Mouse (Mus musculus) kidney, embryonic 14.5 days (tissue): ENCODE measurements at regions not wholly inside any gene's neighbourhood (a gene's known extent, or its start where the extent isn't known, plus 50 kb on each side); places are given as distances from the start of the nearest gene placed in this dataset. TPM values are rescaled to one million over a fixed set of nuclear protein-coding genes. Genes with fewer than 3 reads are reported as not detected.

Source experiments
- ATAC-seq: fragments of 200-750 bp; cut with Nextera tagmentation; 2 replicates; pipeline ENCODE4 v1.8.0; 2017; ENCODE audit warnings: moderate number of reproducible peaks, mild to moderate bottlenecking, moderate TSS enrichment, moderate library complexity; ENCODE audit not compliant: low FRiP score, low TSS enrichment
- H3K27ac ChIP-seq: fragments of 300-500 bp; sonication (generic); 2 replicates; pipeline ENCODE4 v1.5.1; 2014; ENCODE audit warnings: low read depth, mild to moderate bottlenecking, low read length, moderate library complexity, mixed read lengths
- H3K27me3 ChIP-seq: fragments of 300-500 bp; sonication (generic); 2 replicates; pipeline ENCODE4 v1.6.1; 2014; ENCODE audit warnings: mild to moderate bottlenecking, low read length; ENCODE audit not compliant: control insufficient read depth, insufficient read depth
- H3K36me3 ChIP-seq: fragments of 300-500 bp; sonication (generic); 2 replicates; pipeline ENCODE4 v1.6.1; 2014; ENCODE audit warnings: low read length, mixed read lengths; ENCODE audit not compliant: control insufficient read depth, insufficient read depth
- H3K4me1 ChIP-seq: fragments of 300-500 bp; sonication (generic); 2 replicates; pipeline ENCODE4 v1.6.1; 2014; ENCODE audit warnings: low read length, mixed read lengths; ENCODE audit not compliant: control insufficient read depth, insufficient read depth
- H3K4me2 ChIP-seq: fragments of 300-500 bp; sonication (generic); replicated peaks from 2 replicates; pipeline ENCODE4 v1.6.1; 2014; ENCODE audit warnings: low read depth, mild to moderate bottlenecking, low read length
- H3K4me3 ChIP-seq: fragments of 300-500 bp; sonication (generic); 2 replicates; pipeline ENCODE4 v1.5.1; 2014; ENCODE audit warnings: mild to moderate bottlenecking, low read length
- H3K9ac ChIP-seq: fragments of 300-500 bp; sonication (generic); 2 replicates; pipeline ENCODE4 v1.6.1; 2014; ENCODE audit warnings: low read depth, mild to moderate bottlenecking, low read length, moderate library complexity
- H3K9me3 ChIP-seq: fragments of 300-500 bp; sonication (generic); 2 replicates; pipeline ENCODE4 v1.6.1; 2016; ENCODE audit warnings: low read length; ENCODE audit not compliant: control insufficient read depth
- WGBS: fragments of 180-500 bp; shearing (Covaris S2); extraction: QIAGEN DNeasy Blood & Tissue Kit; methylation state at CpG from one replicate; pipeline ENCODE4 v1.1.7; 2014; 5-methylcytosine and 5-hydroxymethylcytosine counted together
- microRNA-seq: library from miRNA; unstranded; fragments of <30 nt; microRNA quantifications from one replicate; pipeline ENCODE4, GENCODE M21; 2016

DNA sequence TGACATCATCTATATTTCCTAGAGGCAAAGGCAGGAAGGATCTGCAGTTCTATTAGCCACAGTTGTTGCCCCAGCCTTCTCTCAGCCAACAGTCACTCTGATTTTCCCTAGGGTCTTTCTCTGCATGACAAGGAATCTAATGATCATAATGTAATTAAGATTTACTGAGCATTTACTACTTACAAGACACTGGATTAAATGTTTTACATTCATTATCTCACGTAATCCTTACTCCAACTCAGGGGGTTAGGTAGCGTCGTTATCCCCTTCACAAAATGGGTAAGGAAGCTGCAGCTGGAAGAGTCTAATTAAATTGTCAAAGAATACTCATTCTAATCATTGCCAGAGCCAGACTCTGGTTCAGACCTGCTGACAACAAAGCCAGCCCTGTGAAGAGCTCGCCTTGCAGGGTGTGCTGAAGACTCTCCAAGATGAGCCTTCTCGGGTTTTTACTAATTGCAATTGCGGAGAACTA is 103.8 kb upstream of the Adgrl4 start:
- Histone ChIP-seq H3K4me2 (no peak overlapping the region), H3K9me3 (no peaks in the 10 kb centered on the region), H3K27ac (no peak overlapping the region), H3K9ac (no peak overlapping the region), H3K4me3 (no peak overlapping the region), H3K4me1 (no peaks in the 10 kb centered on the region), H3K27me3 (no peaks in the 10 kb centered on the region), H3K36me3 (no peaks in the 10 kb centered on the region)
- WGBS: 52% methylated on average over 6 of the region's 6 CpGs
- no peak for ATAC-seq

DNA sequence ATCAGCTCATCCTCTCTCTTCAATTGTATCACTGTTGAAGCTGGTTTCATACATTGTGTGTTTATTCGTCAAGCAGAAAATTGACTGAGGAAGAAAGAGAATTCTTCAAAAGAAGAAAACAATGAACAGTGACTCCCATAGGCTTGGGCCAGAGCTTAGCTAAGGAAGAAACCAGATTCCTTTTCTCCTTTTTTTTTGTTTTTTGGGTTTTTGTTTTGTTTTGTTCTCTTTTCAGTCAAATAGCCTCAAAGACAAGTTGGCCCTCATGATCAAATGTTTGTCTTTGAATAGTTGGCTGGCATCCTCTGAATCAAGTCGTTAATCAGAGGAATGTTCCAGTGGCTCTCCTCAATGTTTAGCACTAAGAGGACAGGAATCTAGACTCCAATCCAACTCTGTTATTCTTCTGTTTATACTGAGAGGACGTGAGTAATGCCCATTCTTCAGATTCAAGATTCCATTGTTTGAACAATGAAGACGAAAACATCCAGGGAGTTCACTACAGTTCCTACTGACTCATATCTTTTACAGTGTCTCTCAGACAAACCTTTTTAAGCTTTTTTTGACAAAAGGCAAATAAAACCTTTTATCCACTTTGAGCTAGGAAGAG is 86.1 kb upstream of the Adgrl4 start:
- Histone ChIP-seq H3K4me3 (no peak overlapping the region), H3K4me2 (no peak overlapping the region), H3K9ac (no peak overlapping the region), H3K9me3 (no peaks in the 10 kb centered on the region), H3K36me3 (no peaks in the 10 kb centered on the region), H3K27me3 (no peaks in the 10 kb centered on the region), H3K27ac (no peak overlapping the region), H3K4me1 (no peaks in the 10 kb centered on the region)
- ATAC-seq: no peak
- WGBS: 65% methylated on average over 4 of the region's 4 CpGs

DNA sequence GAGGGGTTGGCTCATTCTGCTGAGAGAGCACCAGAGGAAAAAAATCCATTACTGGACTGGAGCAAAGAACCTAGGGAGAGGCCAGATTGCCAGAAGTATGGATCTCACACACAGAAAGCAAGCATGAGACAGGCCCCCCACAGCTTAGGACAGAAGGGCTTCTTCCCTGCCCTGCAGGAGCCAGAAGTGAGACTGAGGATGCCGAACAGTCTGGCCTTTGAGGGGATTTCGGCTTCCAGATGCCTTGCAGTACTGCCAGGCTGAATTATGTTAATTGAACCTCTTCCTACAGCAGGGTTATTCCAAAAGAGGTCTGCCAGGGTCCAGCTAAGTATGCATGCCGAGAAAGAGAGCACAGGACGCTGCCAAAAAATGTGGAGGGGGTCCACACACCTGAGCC is 71.4 kb upstream of the Adgrl4 start:
- no peaks in the 10 kb centered on the region for H3K36me3 ChIP-seq
- H3K4me2 ChIP-seq: no peak overlapping the region
- H3K4me1 ChIP-seq: no peaks in the 10 kb centered on the region
- no peaks in the 10 kb centered on the region for H3K9me3 ChIP-seq
- ATAC-seq: no peak
- H3K27me3 ChIP-seq: no peaks in the 10 kb centered on the region
- no peak overlapping the region for H3K9ac ChIP-seq
- H3K4me3 ChIP-seq: no peak overlapping the region
- 83% methylated on average over 4 of the region's 4 CpGs for WGBS
- H3K27ac ChIP-seq: no peak overlapping the region

DNA sequence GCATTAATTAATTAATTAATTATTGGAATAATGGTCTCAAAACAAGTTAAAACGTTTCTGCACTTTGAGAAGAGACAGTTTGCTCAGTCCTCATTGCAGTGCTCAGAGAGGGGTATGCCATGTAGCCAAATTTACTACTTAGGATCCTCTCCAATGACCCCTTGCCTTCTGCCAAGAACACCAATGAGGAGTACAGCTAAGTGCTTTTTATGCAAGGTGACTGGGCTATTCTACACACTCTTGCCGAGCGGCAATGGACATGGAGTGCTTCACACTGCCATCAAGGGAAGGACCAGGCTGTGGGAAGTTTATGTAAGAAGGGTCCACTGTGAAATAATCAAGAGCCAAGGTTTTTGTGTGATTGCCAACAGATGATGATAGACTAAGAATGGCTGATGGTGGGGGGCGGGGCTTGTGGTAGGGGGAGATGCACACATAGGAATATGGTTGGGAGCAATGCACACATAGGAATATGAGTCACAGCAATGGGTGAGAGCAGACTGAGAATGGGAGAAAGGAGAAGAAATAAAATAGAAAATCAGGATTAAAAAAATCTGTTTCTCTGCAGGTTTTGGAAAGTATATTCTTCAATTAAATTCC is 70.9 kb upstream of the Adgrl4 start:
- no peak overlapping the region for H3K4me2 ChIP-seq

DNA sequence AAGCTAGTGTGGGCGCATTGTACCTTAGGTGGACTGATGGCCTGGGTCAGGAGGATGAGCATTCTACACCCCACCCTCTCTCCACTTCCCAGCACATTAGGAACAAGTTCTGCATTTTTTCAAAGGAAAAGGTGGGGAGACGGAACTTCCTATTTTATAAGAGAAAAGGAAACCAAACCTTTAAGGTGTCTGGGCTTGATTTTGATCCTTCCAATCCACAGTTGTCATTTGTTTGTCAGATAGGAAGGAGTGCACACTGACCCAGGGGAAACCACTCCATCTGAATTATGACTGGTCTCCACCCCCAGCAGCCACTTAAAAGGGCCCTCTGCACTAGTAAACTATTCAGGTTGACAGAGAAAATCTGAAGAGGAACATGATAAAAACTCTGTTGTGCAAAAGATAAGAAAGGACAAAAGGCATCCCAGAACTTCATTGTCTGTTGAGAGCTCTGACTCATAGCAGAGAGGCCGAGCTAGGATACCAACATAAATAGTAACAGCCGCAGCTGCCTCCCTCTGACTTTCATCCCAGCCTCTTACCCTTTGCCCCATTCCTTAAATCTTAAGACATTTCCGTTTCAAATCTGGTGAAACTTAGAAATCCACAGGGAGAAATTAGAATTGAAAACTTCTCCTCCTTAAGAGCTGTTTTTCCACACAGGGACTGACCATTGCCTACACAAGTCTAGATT is 54.2 kb upstream of the Adgrl4 start:
- Histone ChIP-seq H3K27me3 (no peaks in the 10 kb centered on the region), H3K4me1 (no peaks in the 10 kb centered on the region), H3K4me2 (no peak overlapping the region), H3K9ac (no peak overlapping the region), H3K9me3 (no peaks in the 10 kb centered on the region), H3K4me3 (no peak overlapping the region), H3K27ac (no peak overlapping the region), H3K36me3 (no peaks in the 10 kb centered on the region)
- no peak for ATAC-seq
- 51% methylated on average over 5 of the region's 5 CpGs for WGBS

More for the DNA sequence above, 70.9 kb upstream of the Adgrl4 start:
- Histone ChIP-seq H3K4me3 (no peak overlapping the region), H3K9me3 (no peaks in the 10 kb centered on the region), H3K4me1 (no peaks in the 10 kb centered on the region), H3K27me3 (no peaks in the 10 kb centered on the region), H3K9ac (no peak overlapping the region), H3K36me3 (no peaks in the 10 kb centered on the region), H3K27ac (no peak overlapping the region)
- no peak for ATAC-seq
- WGBS: 81% methylated on average over 4 of the region's 4 CpGs

DNA sequence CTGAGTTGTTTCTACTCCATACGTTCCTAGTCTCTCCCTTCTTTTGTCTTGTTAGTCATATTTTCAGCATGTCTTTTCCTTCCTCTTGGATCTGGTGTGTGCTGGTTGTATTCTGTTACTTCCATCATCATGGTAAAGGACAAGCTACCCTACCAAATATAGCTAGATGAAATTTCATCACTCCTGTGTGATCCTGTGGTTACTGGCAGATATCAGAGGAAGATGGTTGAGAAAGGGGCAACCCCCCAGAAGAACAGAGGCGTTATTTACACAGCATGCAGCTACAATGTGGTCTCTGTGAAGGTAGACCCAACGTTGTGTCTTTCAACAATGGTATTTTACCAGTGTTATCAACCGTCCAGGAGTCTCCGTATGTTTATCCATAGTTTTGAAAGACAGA is 52.8 kb upstream of the Adgrl4 start:
- no peak for ATAC-seq
- no peak overlapping the region for H3K9ac ChIP-seq
- no peaks in the 10 kb centered on the region for H3K4me1 ChIP-seq
- WGBS: 85% methylated on average over 5 of the region's 5 CpGs
- no peaks in the 10 kb centered on the region for H3K9me3 ChIP-seq
- H3K27me3 ChIP-seq: no peaks in the 10 kb centered on the region
- no peak overlapping the region for H3K4me3 ChIP-seq
- no peak overlapping the region for H3K4me2 ChIP-seq
- H3K27ac ChIP-seq: no peak overlapping the region
- no peaks in the 10 kb centered on the region for H3K36me3 ChIP-seq

DNA sequence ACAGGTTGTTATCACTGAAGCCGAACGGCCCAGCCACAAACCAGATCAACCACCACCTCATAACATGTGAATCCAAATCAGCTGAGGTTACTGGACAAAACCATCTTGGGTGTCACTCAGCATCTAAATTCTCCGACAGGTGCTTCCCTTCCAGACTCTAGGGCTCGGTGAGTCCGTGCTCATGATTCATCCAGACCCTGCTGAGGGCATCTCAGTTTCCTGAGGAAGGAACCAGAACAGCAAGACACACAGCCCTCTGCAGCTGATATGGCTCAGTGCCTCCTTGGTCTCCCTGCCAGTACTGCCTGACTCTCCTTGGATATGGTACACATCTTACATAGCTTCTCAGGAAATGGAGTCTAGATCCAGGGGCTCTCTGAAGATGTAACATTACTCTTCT is 51.6 kb upstream of the Adgrl4 start:
- no peaks in the 10 kb centered on the region for H3K36me3 ChIP-seq
- WGBS: 86% methylated on average over 5 of the region's 5 CpGs
- no peak overlapping the region for H3K9ac ChIP-seq
- H3K4me1 ChIP-seq: no peaks in the 10 kb centered on the region
- H3K9me3 ChIP-seq: no peaks in the 10 kb centered on the region
- H3K4me3 ChIP-seq: no peak overlapping the region
- H3K4me2 ChIP-seq: no peak overlapping the region
- no peak for ATAC-seq
- no peaks in the 10 kb centered on the region for H3K27me3 ChIP-seq
- no peak overlapping the region for H3K27ac ChIP-seq

Small RNAs in the stretch of these regions (microRNA-seq; reads per million reads assigned to microRNA genes)
- not detected for gene Mir3963
